Mouse (Mus musculus): ENCODE measurements around the gene Scube2.

DNA sequence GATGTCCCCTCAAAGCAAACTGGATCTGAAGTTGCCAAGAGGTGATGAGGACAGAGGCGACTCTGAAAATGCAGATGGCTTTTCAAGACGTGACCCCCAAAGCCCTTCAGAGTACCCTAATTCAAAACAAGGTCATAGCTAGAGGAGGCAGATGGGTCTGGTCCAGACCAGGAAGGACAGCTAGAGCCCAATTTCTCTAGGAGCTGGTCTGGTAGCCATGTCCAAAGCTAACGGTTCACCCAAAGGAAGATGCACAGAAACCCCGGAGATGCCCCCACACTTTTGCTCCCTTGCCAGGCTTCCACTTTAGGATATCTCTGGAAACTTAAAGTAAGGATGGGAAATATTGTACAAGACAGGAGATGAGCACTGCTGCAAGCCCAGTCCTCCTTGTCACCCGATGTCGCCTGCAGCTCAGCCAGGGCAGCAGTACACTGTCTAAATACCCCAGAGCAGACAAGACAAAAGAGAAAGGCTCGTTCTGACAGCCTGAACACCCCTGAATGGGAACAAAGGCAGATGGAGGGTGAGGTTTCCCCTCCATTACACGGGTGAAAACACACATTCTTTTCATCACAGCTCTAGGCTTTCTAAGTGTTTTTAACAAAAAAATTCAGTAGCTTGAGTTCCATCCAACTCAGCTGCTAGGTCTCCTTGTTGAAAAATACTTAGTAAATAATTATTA, 15.6 kb downstream of the Scube2 start:
- TF ChIP-seq CTCF (IDR thresholded peaks at IDR 0.05; ENCODE audit: insufficient read depth, low read depth, low read length): no peak
- no peak for TF ChIP-seq POLR2A (IDR thresholded peaks at IDR 0.05; ENCODE audit: insufficient read depth, low read depth, low read length)

Data from olfactory bulb, adult 2 months (tissue).